Mouse (Mus musculus): ENCODE results near the gene Smo.

The Smo gene

DNA sequence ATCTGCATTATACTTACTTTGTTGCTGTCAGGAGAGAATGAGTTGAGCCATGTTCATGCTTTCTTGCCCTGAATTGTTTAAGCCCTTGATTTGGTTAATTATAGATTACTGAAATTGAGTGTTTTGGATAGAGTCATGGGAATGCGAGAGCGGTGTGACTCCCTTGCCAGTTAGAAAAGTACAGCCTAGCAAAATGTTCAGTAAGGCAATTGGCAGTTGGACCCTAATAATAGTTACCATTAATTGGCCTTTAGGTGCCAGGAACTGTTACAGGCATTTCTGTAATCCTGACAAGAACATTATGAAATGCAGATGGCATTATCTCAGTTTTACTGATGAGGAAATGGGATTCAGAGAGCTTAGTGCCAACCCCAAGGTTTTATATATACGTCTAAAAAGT lies 36.9 kb downstream of the Smo start:
- in situ Hi-C loops (cut with MboI, MseI), result no loop called here

DNA sequence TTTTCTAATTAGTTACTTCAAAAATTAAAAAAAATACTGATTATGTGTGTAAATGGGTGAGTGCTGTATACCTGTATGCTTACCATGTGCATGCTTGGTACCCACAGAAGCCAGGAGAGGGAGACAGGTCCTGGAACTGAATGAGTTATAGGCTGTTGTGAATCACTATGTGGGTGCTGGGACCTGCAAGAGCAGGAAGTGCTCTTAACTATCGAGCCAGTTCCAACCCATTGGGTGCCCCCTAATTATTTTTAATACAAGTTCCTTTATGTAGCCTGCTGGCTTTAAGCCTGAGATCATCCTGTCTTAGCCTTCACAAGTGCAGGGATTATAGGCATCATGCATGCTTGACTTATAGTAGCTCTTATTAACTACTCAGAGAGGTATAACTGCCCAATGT lies 38.9 kb downstream of the Smo start:
- in situ Hi-C loops (cut with MboI, MseI), result no loop called here

DNA sequence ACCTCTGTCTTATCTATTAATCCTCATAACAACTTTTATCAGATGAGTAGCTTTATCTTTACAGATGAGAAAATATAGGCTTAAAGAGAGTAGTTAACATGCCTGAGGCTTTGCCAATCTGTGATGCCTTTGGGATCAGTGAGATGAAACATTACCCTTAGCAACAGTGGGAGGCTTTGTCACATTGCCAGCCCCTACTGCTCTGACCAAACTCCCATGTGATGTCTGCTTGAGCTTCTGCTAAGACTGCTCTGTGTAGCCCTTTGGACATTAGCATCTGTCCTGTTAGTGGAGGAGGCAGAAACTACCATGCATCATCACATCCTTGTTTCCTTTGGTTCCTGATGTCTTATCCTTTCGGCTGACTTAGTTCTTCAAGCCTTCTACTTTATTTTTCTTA lies 40.3 kb downstream of the Smo start:
- in situ Hi-C loops (cut with MboI, MseI), result no loop called here

DNA sequence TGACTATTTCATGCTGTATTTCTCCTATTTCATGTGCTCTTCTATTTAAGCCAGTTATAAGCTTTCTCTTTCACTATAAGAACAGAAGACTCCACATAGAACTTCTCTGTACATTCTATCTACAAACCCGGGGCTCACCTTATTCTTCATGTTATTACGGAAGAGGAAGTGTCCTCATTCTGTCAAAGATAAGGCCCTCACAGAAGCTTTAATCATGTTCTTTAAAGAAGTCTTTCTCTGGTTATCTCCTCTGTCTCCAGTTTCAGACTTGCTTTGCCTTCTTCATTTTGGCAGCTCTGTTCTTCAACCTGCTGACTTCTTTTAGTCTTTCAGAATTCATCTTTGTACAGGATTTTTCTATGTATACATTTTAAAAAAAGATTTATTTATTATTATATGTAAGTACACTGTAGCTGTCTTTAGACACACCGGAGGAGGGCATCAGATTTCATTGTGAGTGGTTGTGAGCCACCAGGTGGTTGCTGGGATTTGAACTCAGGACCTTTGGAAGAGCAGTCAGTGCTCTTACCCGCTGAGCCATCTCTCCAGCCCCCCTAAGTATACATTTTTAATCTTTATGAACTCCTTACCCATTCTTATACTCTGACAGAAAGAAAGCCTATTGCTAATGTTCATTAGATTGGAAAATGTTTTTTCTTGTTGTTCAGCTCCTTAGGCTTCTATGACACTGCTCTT lies 41.4 kb downstream of the Smo start:
- in situ Hi-C loops (cut with MboI, MseI), result no loop called here

DNA sequence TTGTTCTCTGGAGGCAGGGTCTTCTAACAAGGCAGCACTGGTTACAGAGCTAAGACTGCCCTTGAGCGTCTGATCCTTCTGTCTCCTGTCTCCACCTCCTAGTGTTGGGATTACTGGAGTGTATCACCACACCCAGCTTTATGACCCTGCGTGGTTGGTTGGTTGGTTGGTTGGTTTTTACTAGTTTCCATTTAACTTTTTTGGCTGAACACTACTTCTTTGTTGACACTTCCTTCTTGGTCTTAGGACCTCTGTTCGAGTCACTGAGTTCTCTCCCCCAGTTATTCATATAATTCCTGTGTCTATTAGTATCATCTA lies 41.9 kb downstream of the Smo start:
- in situ Hi-C loops (cut with MboI, MseI), result no loop called here

DNA sequence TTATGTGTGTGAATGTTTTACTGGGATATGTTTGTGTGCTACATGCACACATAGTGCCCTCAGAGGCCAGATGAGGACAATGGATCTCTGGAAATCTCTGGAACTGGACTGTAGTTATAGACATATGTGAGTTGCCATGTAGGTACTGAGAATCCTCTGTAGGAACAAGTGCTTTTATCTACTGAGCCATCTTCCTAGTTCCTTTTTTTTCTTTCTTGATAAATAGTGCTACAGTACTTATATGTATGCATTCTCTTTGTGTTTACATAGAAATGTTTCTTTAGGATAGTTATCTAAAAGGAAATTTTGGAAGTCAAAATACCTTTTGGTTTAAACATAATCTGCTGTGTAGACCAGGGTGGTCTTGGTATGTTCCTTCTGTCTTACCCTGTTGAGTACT lies 44.8 kb downstream of the Smo start:
- in situ Hi-C loops (cut with MboI, MseI), result no loop called here

DNA sequence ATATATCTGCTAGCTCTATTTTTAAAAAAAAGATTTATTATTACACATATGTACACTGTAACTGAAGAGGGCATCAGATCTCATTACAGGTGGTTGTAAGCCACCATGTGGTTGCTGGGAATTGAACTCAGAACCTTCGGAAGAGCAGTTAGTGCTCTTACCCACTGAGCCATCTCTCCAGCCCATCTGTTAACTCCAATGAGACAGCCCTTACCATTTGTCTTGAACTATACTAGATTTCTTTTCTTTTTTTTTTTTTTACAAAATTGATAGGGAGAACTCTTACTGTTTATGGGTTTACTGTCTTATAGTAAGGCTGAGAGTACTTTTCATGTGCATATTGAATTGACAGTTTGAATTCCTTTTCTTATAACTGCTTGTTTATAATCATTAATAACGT lies 45.3 kb downstream of the Smo start:
- in situ Hi-C loops (cut with MboI, MseI), result no loop called here

DNA sequence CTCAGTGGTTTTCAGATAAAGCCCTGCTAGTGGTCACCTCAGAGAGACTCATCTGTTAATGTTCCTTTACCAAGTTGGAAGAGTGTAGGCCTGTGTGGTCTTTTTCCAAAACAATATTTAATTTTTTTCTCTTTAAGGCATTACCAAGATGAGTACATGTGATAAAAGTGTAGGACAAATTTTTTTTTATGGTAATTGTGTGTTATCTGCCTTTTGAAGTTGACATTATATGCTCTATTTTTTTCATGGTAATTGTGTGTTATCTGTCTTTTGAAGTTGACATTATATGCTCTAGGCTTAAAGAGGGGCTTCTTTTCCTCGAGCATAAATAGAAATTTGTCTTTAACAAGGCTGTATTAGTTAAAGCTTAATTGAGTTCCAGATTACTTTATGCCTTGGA lies 46.9 kb downstream of the Smo start:
- in situ Hi-C loops (cut with MboI, MseI), result no loop called here

DNA sequence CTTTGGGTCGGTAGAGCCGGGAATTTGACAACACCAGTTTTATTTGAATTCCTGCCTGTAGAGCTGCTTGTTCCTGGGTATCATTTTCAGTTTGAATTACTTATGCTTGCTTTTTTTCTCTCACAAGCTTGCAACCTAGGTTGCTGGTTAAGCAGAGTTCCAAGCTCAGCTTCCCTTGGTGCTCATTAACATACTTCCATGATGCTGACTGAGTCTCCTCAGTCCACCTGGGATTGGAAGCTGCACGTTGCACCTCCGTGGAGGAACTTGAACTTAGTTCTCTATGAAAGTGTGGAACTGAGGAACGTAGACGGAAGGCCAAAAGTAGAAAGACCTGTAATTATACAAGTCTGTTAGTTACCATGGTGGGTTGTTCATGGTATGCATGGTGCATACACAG lies 48.7 kb downstream of the Smo start:
- in situ Hi-C loops (cut with MboI, MseI), result no loop called here

DNA sequence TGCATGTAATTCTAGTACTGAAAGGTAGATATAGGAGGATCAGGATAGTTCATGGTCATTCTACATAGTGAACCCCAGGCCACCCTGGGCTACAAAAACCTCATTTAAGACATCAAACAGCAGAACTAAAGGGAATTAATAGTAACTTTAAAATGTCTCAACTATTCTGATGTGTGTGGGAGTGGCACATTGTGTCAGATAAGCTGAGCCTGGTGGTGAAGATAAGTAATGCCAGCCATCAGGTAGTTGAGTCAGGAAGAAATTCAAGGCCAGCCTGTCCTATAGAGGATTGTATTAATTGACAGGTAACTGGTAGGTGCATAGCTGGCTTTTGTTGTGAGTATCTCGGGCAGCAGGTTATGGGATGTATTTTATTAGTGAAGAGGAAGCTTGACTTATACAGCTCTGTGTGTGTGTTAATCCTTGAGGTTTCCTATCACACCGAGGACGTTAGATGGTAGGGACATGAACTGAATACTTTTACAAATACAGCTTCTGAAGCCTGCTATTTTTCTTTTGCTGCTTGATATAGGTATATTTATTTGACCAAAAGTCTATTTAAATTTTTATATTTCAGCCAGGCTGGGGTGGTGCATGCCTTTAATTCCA lies 49.2 kb downstream of the Smo start:
- in situ Hi-C loops (cut with MboI, MseI), result no loop called here

DNA sequence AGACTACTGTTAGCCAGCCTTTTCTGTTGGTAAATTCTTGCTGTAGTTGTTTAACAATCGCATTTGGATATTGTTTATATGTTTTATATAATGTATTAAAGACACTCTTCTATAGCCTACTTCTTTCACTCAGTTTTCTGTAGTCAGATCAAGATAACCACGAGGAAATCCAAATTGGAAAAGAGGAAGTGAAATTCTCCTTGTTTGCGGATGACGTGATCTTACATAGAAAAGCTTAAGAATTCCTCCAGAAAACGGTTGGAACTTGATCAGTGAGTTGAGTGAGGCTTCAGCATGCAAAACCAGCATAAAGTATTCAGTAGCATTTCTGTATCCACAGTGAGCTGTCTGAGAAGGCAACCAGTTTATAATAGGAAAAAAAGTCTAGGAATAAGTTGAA lies 50.5 kb downstream of the Smo start:
- in situ Hi-C loops (cut with MboI, MseI), result no loop called here

DNA sequence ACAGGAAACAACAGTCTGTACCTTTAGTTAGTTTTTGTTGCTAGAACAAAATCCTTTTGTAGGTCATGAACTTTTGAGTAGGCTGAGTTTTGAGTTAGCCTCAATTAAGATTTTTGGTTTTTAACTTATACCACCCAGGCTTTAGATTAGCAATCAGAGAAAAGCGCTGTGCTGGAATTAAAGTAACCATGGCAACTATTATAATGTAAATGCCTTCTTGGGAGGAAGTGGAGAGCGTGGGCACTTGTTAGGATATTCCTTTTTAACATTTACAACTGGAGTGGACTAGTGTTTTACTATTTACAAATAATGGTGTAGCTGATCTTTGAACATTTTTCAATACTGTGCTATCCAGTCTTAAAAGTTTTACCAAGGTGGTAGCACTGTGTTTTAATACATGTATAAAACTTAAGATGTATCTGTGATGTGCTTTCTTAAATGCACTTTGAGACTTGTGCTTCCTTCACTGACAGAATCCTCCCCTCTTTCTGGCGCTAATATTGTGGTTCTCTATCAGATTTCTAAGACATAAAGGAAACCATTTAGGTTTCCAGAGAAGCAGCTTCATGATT lies 53.6 kb downstream of the Smo start:
- in situ Hi-C loops (cut with MboI, MseI), result no loop called here

DNA sequence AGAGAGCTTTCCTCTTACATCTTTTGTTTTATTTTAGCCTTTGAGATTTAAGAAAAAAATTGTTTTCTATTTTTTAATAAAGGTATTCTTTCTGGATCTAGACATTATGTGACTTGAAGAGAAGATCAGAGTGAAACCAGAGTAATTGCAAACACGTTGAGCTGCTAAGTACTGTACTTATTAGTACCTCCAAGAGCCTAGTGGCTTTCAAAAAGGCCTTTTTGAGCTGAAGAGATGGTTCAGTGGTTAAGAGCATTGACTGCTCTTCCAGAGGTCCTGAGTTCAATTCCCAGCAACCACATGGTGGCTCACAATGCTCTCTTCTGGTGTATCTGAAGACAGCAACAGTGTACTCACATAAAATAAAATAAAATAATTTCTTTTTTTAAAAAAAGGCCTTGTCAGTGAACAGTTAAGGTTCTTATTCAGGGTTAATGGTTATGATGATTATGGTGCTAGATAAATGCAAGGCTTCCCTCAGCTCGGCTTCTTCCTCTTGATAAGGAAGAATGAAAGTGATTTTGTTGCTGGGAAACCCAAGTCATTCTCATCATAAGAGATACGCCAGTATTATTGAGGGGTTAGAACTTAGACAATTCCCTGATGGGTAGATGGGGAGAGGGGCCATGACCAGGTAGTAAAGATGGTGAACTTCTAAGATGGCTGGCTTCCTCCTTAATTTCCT lies 54.9 kb downstream of the Smo start:
- in situ Hi-C loops (cut with MboI, MseI), result no loop called here

DNA sequence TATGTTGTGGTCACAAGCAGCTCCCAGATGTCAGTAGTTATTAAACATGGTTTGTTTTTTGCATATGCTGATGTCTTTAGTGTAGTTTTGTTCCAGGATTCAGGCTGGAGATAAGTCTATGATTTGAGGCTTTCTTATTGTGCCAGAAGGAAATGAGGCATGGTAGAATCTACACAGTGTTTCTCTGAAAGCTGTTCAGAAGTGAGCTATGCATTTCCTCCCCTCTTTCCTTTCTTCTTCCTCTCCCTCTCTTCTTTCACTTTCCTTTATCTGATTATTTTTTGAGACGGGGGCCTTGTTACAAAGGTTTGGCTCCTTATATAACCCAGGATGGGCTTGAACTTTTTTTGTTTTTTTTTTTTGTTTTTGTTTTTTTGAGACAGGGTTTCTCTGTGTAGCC lies 58.2 kb downstream of the Smo start:
- in situ Hi-C loops (cut with MboI, MseI), result no loop called here

DNA sequence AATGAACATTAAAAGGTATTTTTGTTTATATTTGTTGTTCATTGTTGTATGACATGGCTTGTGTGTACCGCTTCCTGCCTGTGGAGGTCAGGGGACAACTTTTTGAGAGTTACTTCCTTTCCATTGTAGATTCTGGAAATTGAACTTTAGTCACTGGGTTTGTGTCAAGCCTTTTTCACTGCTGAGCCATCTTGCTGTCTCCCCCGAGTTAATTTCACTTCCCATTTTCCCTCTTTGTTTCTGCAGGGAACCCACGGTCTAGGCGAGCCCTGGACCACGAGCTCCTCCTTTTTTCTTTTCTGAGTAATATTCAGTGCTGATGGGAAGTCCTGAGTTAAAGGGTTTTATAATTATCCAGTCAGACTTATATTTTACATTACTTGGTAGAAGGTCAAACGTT lies 59.3 kb downstream of the Smo start:
- in situ Hi-C loops (cut with MboI, MseI), result no loop called here

DNA sequence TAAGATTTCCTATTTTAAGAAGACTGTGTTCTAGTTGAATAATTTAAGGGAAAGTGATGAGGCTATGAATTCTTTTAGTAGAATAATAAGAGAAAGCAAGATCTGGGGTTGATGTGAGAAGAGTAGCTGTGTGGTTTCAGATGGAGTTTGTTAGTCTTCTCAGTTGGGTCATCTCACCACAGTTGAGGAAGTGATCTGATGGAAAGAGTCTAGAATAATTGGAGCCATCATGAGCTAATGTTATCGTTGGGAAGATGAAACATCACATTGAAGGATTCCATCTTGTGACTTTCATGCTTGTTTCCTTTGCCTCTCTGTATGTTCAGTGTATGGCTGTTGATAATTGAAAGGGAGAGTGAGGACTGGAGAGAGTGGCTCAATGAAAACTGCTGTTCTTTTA lies 67.7 kb downstream of the Smo start:
- in situ Hi-C loops (cut with MboI, MseI), result loop anchor here in 1 of 2 experiments (5.0 kb wide), 1 partner anchor 36 kb away; the partner anchor contains the start of gene Ahcyl2

DNA sequence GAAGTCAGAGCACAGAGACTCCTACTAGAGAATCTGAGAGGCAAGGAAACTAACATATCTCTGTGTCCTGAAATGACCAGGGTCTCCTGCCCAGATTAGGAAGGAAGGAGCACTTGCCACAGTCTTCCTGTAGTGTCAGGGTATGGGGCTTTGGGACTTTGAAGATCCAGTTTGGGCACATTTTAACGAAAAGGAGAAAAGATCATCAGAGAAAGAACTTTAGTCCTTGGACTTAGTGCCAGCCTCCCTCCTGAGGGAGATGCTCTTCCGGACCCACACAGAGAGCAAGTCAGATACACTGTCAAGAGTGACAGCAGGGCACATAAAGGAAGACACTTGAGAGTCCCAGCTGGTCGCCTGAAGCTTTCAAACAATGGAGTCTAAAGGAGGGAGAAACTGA lies 68.7 kb downstream of the Smo start:
- in situ Hi-C loops (cut with MboI, MseI), result loop anchor here in 1 of 2 experiments (5.0 kb wide), 1 partner anchor 37 kb away; the partner anchor contains the start of gene Ahcyl2

DNA sequence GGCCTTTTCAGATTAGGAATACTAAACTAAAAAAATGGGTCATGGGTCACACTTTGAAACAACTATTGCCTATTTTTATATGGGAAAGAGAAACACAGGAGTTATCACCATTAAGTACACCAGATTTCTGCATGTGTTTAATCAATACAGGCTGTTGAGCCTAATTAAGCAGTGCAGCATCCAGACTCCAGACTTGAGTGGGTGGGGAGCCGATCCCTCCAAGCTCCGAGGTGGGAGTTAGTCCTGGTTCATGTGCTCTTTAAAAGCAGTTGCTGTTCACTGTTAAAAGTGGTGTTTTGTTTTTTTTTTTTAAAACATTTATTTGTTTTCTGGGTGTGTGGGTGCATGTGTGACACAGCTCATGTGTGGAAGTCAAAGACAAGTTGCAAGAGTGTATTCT lies 70.1 kb downstream of the Smo start:
- in situ Hi-C loops (cut with MboI, MseI), result no loop called here
